ENCODE assay signal across 16 mouse cellular contexts in genomic region chr4:151263052-151263451, GRCm38 (mm10).
DNase-seq lines count a peak whose midpoint lies in the region; ATAC-seq lines count a peak whose summit lies in the region.
"Had no signal": no experiment of that assay in that cellular context is flagged by ENCODE, and none has a peak within 500 bp of the region (broad histone marks: within the 10 kb centered on the region; RNA-seq: fewer than 3 reads in every experiment).

No protein-coding gene starts in this region.

- H3K4me1 ChIP-seq in limb, embryonic 11.5 days (ENCODE audit: control insufficient read depth, insufficient read depth, low read length): peaks cover 34% of the 10 kb centered on the region
- peaks cover 63% of the 10 kb centered on the region for H3K4me1 ChIP-seq in limb, embryonic 10.5 days
- H3K4me1 ChIP-seq in neural tube, embryonic 14.5 days (ENCODE audit: control insufficient read depth, insufficient read depth, low read length): peaks cover 15% of the 10 kb centered on the region
- H3K4me1 ChIP-seq: heart, embryonic 12.5 days had no signal

- H3K36me3 ChIP-seq in limb, embryonic 11.5 days (ENCODE audit: control insufficient read depth, insufficient read depth, low read length): no peaks in the 10 kb centered on the region
- H3K36me3 ChIP-seq in limb, embryonic 10.5 days: no peaks in the 10 kb centered on the region
- no peaks in the 10 kb centered on the region for H3K36me3 ChIP-seq in neural tube, embryonic 14.5 days (ENCODE audit: control insufficient read depth, insufficient read depth, low read length)
- H3K36me3 ChIP-seq: embryonic facial prominence, embryonic 13.5 days; forebrain, embryonic 10.5 days; heart, embryonic 12.5 days had no signal

- H3K9ac ChIP-seq in limb, embryonic 11.5 days (ENCODE audit: low read length): no peak overlapping the region
- H3K9ac ChIP-seq in neural tube, embryonic 14.5 days (replicated peaks; ENCODE audit: low read depth, low read length): no peak overlapping the region
- H3K9ac ChIP-seq: embryonic facial prominence, embryonic 13.5 days; heart, embryonic 12.5 days; liver, embryonic 14.5 days had no signal

- no peaks in the 10 kb centered on the region for H3K9me3 ChIP-seq in limb, embryonic 11.5 days (ENCODE audit: control insufficient read depth, low read length)
- H3K9me3 ChIP-seq in limb, embryonic 10.5 days (replicated peaks): no peaks in the 10 kb centered on the region
- no peaks in the 10 kb centered on the region for H3K9me3 ChIP-seq in neural tube, embryonic 14.5 days (ENCODE audit: control insufficient read depth, low read length)
- H3K9me3 ChIP-seq: embryonic facial prominence, embryonic 13.5 days; forebrain, embryonic 10.5 days; heart, embryonic 12.5 days had no signal

- WGBS in limb, embryonic 11.5 days: 45% methylated on average over 7 of the region's 7 CpGs
- WGBS in limb, embryonic 10.5 days: 66% methylated on average over 7 of the region's 7 CpGs
- 62% methylated on average over 7 of the region's 7 CpGs for WGBS in neural tube, embryonic 14.5 days

- ATAC-seq in limb, embryonic 11.5 days (ENCODE audit: insufficient number of reproducible peaks, low FRiP score, low TSS enrichment, low read depth): no peak
- no peak for ATAC-seq in neural tube, embryonic 14.5 days (ENCODE audit: low read depth)
- ATAC-seq: intestine, postnatal 0 days; lung, postnatal 0 days had no signal

- no peaks in the 10 kb centered on the region; the same call in 1 of the 2 replicates for H3K27me3 ChIP-seq in limb, embryonic 11.5 days (ENCODE audit: control insufficient read depth, insufficient read depth, low read length)
- 0 out of 2 replicates have a peak, but pooled peaks cover 7% of the 10 kb centered on the region for H3K27me3 ChIP-seq in limb, embryonic 10.5 days (ENCODE audit: low read depth, poor library complexity, severe bottlenecking)
- no peaks in the 10 kb centered on the region for H3K27me3 ChIP-seq in neural tube, embryonic 14.5 days (ENCODE audit: control insufficient read depth, insufficient read depth, low read length)

- no peak overlapping the region for H3K4me2 ChIP-seq in limb, embryonic 11.5 days (ENCODE audit: low read depth, severe bottlenecking)
- no peak overlapping the region for H3K4me2 ChIP-seq in neural tube, embryonic 14.5 days (ENCODE audit: low read depth, low read length)
- H3K4me2 ChIP-seq: embryonic facial prominence, embryonic 13.5 days; heart, embryonic 12.5 days had no signal

- H3K27ac ChIP-seq in limb, embryonic 11.5 days (replicated peaks; ENCODE audit: low read depth, low read length): 0 out of 2 replicates have a peak overlapping the region, but pooled peaks have one; percentile 21
- no peak overlapping the region for H3K27ac ChIP-seq in limb, embryonic 10.5 days
- H3K27ac ChIP-seq in neural tube, embryonic 14.5 days (ENCODE audit: low read depth, low read length): peak overlapping the region; percentile 60
- H3K27ac ChIP-seq: embryonic facial prominence, embryonic 13.5 days; forebrain, embryonic 10.5 days; liver, embryonic 14.5 days had no signal

- peak; percentile 51 to 53 for DNase-seq in cerebellum, postnatal 14 days
- DNase-seq in cerebellum, adult 11 months: no peak
- no peak for DNase-seq in limb, embryonic 11.5 days (ENCODE audit: low spot score)
- DNase-seq in limb, embryonic 10.5 days (ENCODE audit: low spot score): no peak
- DNase-seq in adrenal gland, postnatal 36 days: peak; percentile 56 to 60
- no peak for DNase-seq in urinary bladder, adult 2 months (ENCODE audit: low spot score)
- DNase-seq: heart, postnatal 36 days; right cerebral cortex, postnatal 14 days; thymus, postnatal 36 days had no signal

- no peak overlapping the region for H3K4me3 ChIP-seq in limb, embryonic 11.5 days (ENCODE audit: low read depth, low read length)
- H3K4me3 ChIP-seq in limb, embryonic 10.5 days: no peak overlapping the region
- no peak overlapping the region for H3K4me3 ChIP-seq in neural tube, embryonic 14.5 days (ENCODE audit: low read depth, low read length)
- H3K4me3 ChIP-seq: embryonic facial prominence, embryonic 13.5 days; forebrain, embryonic 10.5 days; heart, embryonic 12.5 days had no signal

Comparison
In these comparisons a context has a peak if more than half of its experiments do, and no peak if none do; other contexts are left out.
1. DNase-seq: peak in cerebellum, postnatal 14 days (2 of 2) and adrenal gland, postnatal 36 days (2 of 2); none in cerebellum, adult 11 months (single experiment), limb, embryonic 11.5 days (single experiment), limb, embryonic 10.5 days (single experiment) and urinary bladder, adult 2 months (single experiment).